Mouse (Mus musculus): ENCODE results near the gene Dlg2. TPM values are rescaled to one million over a fixed set of nuclear protein-coding genes. Genes with fewer than 3 reads are reported as not detected.

Gene Dlg2
- polyA plus RNA-seq (2016; fragmentation: Nextera tagmentation; extraction: Ambion mirVana): 2.3 and 2.7 TPM in 2 replicates

DNA sequence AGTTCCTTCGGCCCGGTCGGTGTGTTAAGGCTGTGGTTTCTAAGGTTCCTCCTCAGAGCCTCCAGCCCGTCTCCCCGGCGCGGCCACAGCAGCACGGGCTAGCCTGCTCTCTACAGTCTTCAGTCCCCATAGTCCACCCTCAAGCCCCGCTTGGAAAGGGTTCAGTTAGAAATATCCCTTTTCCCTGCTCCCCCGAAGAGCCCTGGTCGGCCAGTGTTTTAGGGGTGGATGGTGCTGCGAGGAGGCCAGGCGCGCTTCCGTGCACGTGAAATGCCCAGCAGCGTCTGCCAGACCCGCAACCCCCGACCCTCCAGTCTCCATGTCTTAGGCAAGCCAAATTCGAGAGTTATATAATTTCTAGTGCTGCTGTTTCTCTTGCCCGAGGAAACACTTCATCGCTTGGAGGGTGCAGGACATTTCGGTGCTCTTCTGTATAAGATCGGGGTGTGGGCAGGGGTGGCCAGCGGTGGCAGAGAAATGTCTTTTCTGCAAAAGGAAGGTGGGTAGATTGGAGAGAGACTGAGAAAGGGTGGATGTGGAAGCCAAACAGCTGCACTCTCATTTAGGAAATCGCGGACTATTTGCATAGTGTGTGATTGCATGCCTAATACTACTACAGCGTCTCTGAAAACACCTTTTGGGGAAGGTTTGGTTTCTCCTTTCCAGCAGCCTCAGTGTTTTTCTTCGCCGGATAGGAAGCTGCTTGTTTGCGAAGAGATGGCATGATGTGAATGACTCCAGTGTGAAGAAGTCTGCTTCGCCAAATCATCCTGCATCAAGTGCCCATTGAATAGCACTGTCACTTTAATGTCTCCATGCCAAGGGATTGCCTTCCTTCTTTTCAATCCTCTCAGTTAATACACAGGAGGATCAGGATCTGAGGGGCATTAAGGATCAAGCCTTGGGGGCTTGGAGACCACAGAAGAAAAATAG lies at the start of gene Dlg2:
Gene Dlg2, plus strand, starts transcription at position 360 of the 933 bp plus-strand sequence.
- Histone ChIP-seq H3K9me3 (no peaks in the 10 kb centered on the region), H3K9ac (replicated peaks) (peak within 1 kb of the TSS; percentile 63), H3K36me3 (no peaks in the 10 kb centered on the region), H3K4me2 (peak within 1 kb of the TSS; percentile 87), H3K4me3 (replicated peaks) (peak within 1 kb of the TSS; percentile 58), H3K27ac (peak within 1 kb of the TSS; percentile 56), H3K27me3 (peaks cover 9% of the 10 kb centered on the region), H3K4me1 (replicated peaks) (peaks cover 8% of the 10 kb centered on the region)
- ATAC-seq (ENCODE audit: insufficient number of reproducible peaks, insufficient read depth, low FRiP score, low TSS enrichment, low read depth): no peak
- under 1% methylated on average over 32 of the region's 32 CpGs for WGBS

DNA sequence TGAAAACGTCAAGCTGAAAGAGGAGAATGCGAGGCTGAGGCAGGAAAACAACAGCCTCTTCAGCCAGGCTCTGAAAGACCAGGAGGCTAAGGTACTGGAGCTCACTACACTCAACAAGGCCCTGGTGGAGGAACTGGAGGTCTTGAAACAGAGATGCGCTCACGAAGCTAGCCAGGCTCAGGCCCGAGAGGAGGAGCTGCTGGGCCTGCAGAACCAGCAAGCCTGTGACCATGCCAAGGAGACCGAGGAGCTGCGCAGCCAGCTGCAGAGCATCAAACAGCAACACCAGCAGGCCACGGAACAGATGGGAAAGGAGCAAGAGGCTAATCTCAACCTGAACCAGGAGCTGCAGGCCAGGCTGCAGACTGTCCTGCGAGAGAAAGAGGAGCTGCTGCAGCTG lies 49.5 kb upstream of the Dlg2 start:
- ATAC-seq (ENCODE audit: insufficient number of reproducible peaks, insufficient read depth, low FRiP score, low TSS enrichment, low read depth): no peak
- no peak overlapping the region; the same call in 1 of the 2 replicates for H3K9ac ChIP-seq (replicated peaks)
- 68% methylated on average over 9 of the region's 9 CpGs for WGBS
- H3K27me3 ChIP-seq: no peaks in the 10 kb centered on the region
- H3K27ac ChIP-seq: no peak overlapping the region
- H3K36me3 ChIP-seq: no peaks in the 10 kb centered on the region
- H3K4me3 ChIP-seq (replicated peaks): peak overlapping the region; percentile 37
- no peaks in the 10 kb centered on the region for H3K9me3 ChIP-seq
- H3K4me2 ChIP-seq: peak overlapping the region; percentile 62; the same call in 1 of the 2 replicates
- no peaks in the 10 kb centered on the region for H3K4me1 ChIP-seq (replicated peaks)

DNA sequence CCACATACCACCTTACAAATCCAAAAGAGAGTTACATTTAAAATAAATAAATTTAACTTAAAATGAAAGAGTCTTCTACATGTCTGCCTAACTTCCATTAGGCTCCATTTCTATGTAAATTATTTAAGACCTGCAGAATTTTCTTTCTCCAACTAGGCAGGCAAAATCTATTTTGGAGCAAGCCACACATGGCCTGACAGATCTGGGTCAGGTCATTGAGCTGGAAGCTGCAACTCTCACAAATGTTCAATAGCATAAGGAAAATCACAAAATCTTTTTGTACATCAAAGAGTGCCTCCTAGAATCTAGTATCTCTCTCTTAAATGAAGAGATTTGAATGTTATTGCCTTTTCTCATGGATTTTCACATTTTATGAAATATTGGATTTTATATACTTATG lies 44.3 kb upstream of the Dlg2 start:
- Histone ChIP-seq H3K36me3 (no peaks in the 10 kb centered on the region), H3K9me3 (no peaks in the 10 kb centered on the region), H3K4me2 (no peak overlapping the region), H3K27ac (no peak overlapping the region), H3K9ac (replicated peaks) (no peak overlapping the region), H3K27me3 (no peaks in the 10 kb centered on the region), H3K4me1 (replicated peaks) (no peaks in the 10 kb centered on the region), H3K4me3 (replicated peaks) (no peak overlapping the region)
- no peak for ATAC-seq (ENCODE audit: insufficient number of reproducible peaks, insufficient read depth, low FRiP score, low TSS enrichment, low read depth)

DNA sequence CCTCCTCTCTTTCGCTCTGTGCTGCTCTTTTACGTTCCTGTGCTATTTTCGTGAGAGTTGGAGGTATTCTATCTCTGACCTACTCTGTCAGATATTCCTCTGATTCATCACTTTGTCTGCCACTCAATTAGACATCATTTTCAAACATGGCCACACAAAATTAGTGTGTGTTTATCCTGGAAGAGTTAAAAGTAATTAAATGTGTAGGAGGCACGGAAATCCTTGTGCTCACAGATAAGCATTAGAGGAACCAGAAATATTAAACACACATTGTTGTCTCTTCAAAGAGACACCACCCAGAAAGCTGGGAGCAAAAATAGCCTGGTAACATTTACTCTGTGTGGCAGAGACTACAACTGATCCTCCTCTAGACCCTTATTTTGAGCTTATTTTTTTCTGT lies 36.4 kb upstream of the Dlg2 start:
- no peaks in the 10 kb centered on the region for H3K9me3 ChIP-seq
- no peaks in the 10 kb centered on the region for H3K27me3 ChIP-seq
- WGBS: 92% methylated on average over 4 of the region's 4 CpGs
- H3K9ac ChIP-seq (replicated peaks): no peak overlapping the region
- no peak overlapping the region for H3K4me2 ChIP-seq
- H3K4me3 ChIP-seq (replicated peaks): no peak overlapping the region
- no peak overlapping the region for H3K27ac ChIP-seq
- no peaks in the 10 kb centered on the region for H3K4me1 ChIP-seq (replicated peaks)
- ATAC-seq (ENCODE audit: insufficient number of reproducible peaks, insufficient read depth, low FRiP score, low TSS enrichment, low read depth): no peak
- no peaks in the 10 kb centered on the region for H3K36me3 ChIP-seq

DNA sequence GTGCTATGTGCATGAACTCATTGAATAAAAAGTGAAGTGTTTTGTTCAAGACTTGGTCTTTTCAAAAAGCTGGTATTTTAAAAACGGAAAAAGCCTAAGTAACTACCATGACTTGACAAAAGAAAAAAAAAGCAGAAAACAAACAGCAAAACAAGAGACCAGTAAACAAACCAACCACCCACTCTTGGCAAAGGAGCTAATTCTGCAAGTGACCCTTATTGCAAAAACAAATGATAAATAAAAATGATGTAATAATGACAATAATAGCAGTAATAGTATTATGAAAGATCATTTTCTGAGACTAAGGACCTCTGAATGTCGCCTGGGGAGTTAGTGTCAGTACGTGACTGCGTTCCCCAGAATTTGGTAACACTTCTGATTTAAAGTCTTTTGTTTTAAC lies 34.4 kb upstream of the Dlg2 start:
- Histone ChIP-seq H3K9me3 (no peaks in the 10 kb centered on the region), H3K27me3 (no peaks in the 10 kb centered on the region), H3K4me3 (replicated peaks) (peak overlapping the region; percentile 96), H3K4me2 (peak overlapping the region; percentile 95), H3K36me3 (peaks cover under 1% of the 10 kb centered on the region; the same call in 1 of the 2 replicates), H3K4me1 (replicated peaks) (0 out of 2 replicates have a peak, but pooled peaks cover 3% of the 10 kb centered on the region), H3K9ac (replicated peaks) (peak overlapping the region; percentile 99), H3K27ac (peak overlapping the region; percentile 25; the same call in 1 of the 2 replicates)
- WGBS: 13% methylated on average over 4 of the region's 4 CpGs
- ATAC-seq (ENCODE audit: insufficient number of reproducible peaks, insufficient read depth, low FRiP score, low TSS enrichment, low read depth): peak; percentile 20; the same call in 1 of the 2 replicates

DNA sequence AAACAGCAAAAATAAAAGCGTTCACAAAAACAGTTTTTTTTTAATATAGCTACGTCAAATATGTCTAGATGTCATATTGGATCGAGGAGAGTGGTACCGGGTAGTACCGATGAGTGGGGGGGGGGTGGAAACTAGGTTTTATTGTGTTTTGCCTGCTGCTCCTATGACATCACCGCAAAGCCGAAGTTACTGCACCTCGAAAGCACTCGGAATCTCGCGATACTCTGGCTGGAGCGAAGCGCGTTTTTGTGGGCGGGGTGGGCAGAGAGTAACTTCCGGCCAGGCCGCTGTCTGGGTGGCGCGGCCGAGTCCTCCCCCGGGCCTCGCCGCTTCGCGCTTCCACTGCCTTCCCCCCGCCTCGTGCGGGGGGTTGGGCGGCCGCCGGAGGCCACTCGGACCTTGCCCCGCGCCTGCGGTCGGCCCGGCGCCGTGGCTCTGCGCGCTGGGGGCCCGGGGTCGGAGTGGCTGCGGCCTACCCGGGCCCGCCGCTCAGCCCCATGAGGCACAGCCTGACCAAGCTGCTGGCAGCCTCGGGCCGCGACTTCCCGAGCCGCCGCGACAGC lies 33.9 kb upstream of the Dlg2 start, which contains the start of gene Crebzf:
Gene Crebzf, plus strand, starts transcription at position 212 of the 563 bp plus-strand sequence.
- peaks cover 6% of the 10 kb centered on the region for H3K36me3 ChIP-seq
- no peaks in the 10 kb centered on the region for H3K27me3 ChIP-seq
- WGBS: under 1% methylated on average over 52 of the region's 54 CpGs
- H3K27ac ChIP-seq: peak within 1 kb of the TSS; percentile 99
- peak within 1 kb of the TSS; percentile 99 for H3K9ac ChIP-seq (replicated peaks)
- H3K9me3 ChIP-seq: no peaks in the 10 kb centered on the region
- 0 out of 2 replicates have a peak, but pooled peaks cover 3% of the 10 kb centered on the region for H3K4me1 ChIP-seq (replicated peaks)
- peak; percentile 93 for ATAC-seq (ENCODE audit: insufficient number of reproducible peaks, insufficient read depth, low FRiP score, low TSS enrichment, low read depth)
- H3K4me2 ChIP-seq: peak within 1 kb of the TSS; percentile 95
- H3K4me3 ChIP-seq (replicated peaks): peak within 1 kb of the TSS; percentile 96

DNA sequence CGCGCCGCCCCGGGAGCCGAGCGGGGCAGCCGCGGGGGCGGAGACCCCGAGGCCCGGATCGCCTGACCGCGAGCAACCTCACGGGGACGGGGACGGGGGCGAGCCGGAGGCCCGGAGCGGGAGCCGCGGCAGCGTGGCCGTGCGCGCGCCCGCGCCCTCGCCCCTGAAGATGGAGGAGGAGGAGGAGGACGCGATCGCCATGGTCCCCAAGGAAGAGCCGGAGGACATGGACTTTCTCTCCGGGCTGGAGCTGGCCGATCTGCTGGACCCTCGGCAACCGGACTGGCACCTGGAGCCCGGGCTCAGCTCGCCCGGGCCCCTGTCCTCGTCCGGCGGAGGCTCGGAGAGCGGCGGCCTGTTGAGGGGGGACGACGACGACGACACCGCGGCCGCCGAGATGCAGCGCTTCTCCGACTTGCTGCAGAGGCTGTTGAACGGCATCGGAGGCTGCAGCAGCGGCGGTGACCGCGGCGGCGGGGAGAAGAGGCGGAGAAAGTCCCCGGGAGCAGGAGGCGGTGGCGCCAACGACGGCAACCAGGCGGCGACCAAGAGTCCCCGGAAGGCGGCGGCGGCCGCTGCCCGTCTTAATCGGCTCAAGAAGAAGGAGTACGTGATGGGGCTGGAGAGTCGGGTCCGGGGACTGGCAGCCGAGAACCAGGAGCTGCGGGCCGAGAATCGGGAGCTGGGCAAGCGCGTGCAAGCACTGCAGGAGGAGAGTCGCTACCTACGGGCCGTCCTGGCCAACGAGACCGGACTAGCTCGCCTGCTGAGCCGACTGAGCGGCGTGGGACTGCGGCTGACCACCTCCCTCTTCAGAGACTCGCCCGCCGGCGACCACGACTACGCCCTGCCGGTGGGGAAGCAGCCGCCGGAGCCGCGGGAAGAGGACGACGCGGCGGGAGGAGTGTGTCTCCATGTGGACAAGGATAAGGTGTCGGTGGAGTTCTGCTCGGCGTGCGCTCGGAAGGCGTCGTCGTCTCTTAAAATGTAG lies 33.1 kb upstream of the Dlg2 start:
- H3K9me3 ChIP-seq: no peaks in the 10 kb centered on the region
- H3K27ac ChIP-seq: peak overlapping the region; percentile 99
- H3K4me3 ChIP-seq (replicated peaks): peak overlapping the region; percentile 96
- H3K36me3 ChIP-seq: peaks cover 11% of the 10 kb centered on the region
- WGBS: under 1% methylated on average over 113 of the region's 123 CpGs
- peak overlapping the region; percentile 99 for H3K9ac ChIP-seq (replicated peaks)
- ATAC-seq (ENCODE audit: insufficient number of reproducible peaks, insufficient read depth, low FRiP score, low TSS enrichment, low read depth): peak; percentile 59
- H3K27me3 ChIP-seq: no peaks in the 10 kb centered on the region
- H3K4me1 ChIP-seq (replicated peaks): 0 out of 2 replicates have a peak, but pooled peaks cover 3% of the 10 kb centered on the region
- H3K4me2 ChIP-seq: peak overlapping the region; percentile 95

DNA sequence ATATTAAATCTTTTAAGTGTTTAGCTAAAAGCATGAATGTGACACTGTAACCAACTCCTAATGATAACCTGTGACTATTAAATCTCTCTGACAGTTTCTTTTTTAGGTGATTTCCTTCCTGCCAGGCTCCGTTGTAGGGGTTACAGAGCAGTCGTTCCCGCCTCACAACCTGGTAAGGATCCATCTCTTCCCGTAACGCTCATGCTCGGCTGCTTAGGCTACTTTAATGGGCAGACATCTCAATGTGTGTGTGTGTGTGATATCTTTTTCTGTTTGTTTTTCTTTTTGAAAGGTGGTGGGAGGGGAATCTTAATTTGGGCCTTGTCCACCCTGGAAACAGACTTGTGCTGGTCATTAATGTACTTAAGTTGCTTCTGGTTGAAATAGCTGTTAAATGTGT lies 32.3 kb upstream of the Dlg2 start:
- no peak for ATAC-seq (ENCODE audit: insufficient number of reproducible peaks, insufficient read depth, low FRiP score, low TSS enrichment, low read depth)
- Histone ChIP-seq H3K36me3 (peaks cover 14% of the 10 kb centered on the region), H3K4me2 (peak overlapping the region; percentile 95), H3K4me1 (replicated peaks) (0 out of 2 replicates have a peak, but pooled peaks cover 3% of the 10 kb centered on the region), H3K4me3 (replicated peaks) (peak overlapping the region; percentile 96), H3K9me3 (no peaks in the 10 kb centered on the region), H3K27ac (peak overlapping the region; percentile 99; the same call in 1 of the 2 replicates), H3K9ac (replicated peaks) (peak overlapping the region; percentile 99), H3K27me3 (no peaks in the 10 kb centered on the region)
- 0% methylated on average over 6 of the region's 6 CpGs for WGBS

DNA sequence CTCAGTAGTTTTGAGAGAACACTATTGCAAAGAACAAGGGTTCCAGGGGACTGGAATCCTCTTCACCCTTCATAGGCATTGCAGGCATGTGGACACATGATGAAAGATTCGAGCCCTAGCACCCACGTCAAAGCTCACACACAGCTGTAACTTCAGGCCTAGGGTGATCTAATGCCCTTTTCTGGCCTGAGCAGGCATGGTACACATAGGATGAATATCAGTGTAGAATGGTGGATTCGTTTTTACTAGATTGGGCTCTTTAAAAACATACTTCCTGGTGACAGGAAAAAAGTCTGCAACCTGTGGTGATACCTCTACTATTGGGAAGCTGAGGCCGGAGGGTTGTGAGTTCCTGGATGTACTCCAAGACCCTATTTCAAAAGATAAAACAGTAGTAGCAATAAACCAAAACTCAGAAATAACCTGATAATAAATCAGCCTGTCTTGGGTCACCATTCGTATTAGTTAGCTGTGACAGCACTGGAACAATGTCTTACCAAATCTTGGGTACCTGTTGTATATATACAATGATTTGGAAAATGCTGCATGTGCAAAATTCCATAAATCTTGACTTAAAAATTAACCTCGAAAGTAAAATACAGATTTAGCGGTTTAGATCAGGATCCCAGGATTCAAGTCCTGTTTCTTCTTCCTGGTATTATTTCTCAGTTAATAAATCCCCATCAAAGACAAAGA lies 20.2 kb upstream of the Dlg2 start:
- Histone ChIP-seq H3K9me3 (no peaks in the 10 kb centered on the region), H3K4me3 (replicated peaks) (peak overlapping the region; percentile 72), H3K27me3 (no peaks in the 10 kb centered on the region), H3K36me3 (peaks cover 31% of the 10 kb centered on the region), H3K4me2 (peak overlapping the region; percentile 66), H3K9ac (replicated peaks) (peak overlapping the region; percentile 74), H3K27ac (no peak overlapping the region; the same call in 1 of the 2 replicates), H3K4me1 (replicated peaks) (peaks cover 10% of the 10 kb centered on the region)
- ATAC-seq (ENCODE audit: insufficient number of reproducible peaks, insufficient read depth, low FRiP score, low TSS enrichment, low read depth): no peak
- 32% methylated on average over 7 of the region's 7 CpGs for WGBS
